Mouse (Mus musculus): ENCODE measurements around the gene Tspan9.

The Tspan9 gene

GRCm38 (mm10) chr6:128133679-128134191 is 9.7 kb downstream of the Tspan9 start:
- peak; percentile 78 for DNase-seq (ENCODE audit: low spot score)

GRCm38 (mm10) chr6:128132581-128132980 is 10.8 kb downstream of the Tspan9 start:
- no peak for DNase-seq (ENCODE audit: low spot score)

- no peak for DNase-seq (ENCODE audit: low spot score)
These were observed 12.0 kb downstream of the Tspan9 start for GRCm38 (mm10) chr6:128131390-128131789.

GRCm38 (mm10) chr6:128130686-128131085 is 12.7 kb downstream of the Tspan9 start:
- no peak for DNase-seq (ENCODE audit: low spot score)

- no peak for DNase-seq (ENCODE audit: low spot score)
These were observed 14.0 kb downstream of the Tspan9 start for GRCm38 (mm10) chr6:128129382-128129781.

- no peak for DNase-seq (ENCODE audit: low spot score)
These were observed 16.1 kb downstream of the Tspan9 start for GRCm38 (mm10) chr6:128127312-128127711.

GRCm38 (mm10) chr6:128126876-128127275 is 16.5 kb downstream of the Tspan9 start:
- no peak for DNase-seq (ENCODE audit: low spot score)

- DNase-seq (ENCODE audit: low spot score), result peak; percentile 77
These were observed 17.9 kb downstream of the Tspan9 start for GRCm38 (mm10) chr6:128125464-128125863.

GRCm38 (mm10) chr6:128124222-128124971 is 19.0 kb downstream of the Tspan9 start:
- DNase-seq (ENCODE audit: low spot score), result peak; percentile 71

GRCm38 (mm10) chr6:128122127-128122526 is 21.3 kb downstream of the Tspan9 start:
- no peak for DNase-seq (ENCODE audit: low spot score)

GRCm38 (mm10) chr6:128121691-128122090 is 21.7 kb downstream of the Tspan9 start:
- DNase-seq (ENCODE audit: low spot score), result no peak

GRCm38 (mm10) chr6:128120806-128121205 is 22.6 kb downstream of the Tspan9 start:
- no peak for DNase-seq (ENCODE audit: low spot score)

- DNase-seq (ENCODE audit: low spot score), result no peak
These were observed 24.6 kb downstream of the Tspan9 start for GRCm38 (mm10) chr6:128118670-128119230.

- no peak for DNase-seq (ENCODE audit: low spot score)
These were observed 26.4 kb downstream of the Tspan9 start for GRCm38 (mm10) chr6:128116836-128117542.

GRCm38 (mm10) chr6:128116344-128116743 is 27.1 kb downstream of the Tspan9 start:
- DNase-seq (ENCODE audit: low spot score), result no peak

- no peak for DNase-seq (ENCODE audit: low spot score)
These were observed 28.3 kb downstream of the Tspan9 start for GRCm38 (mm10) chr6:128115121-128115520.

- peak; percentile 60 for DNase-seq (ENCODE audit: low spot score)
These were observed 30.8 kb downstream of the Tspan9 start for GRCm38 (mm10) chr6:128112605-128113004.

- DNase-seq (ENCODE audit: low spot score), result no peak
These were observed 31.6 kb downstream of the Tspan9 start for GRCm38 (mm10) chr6:128111784-128112183.

- DNase-seq (ENCODE audit: low spot score), result no peak
These were observed 34.9 kb downstream of the Tspan9 start for GRCm38 (mm10) chr6:128108324-128109035.

- no peak for DNase-seq (ENCODE audit: low spot score)
These were observed 35.7 kb downstream of the Tspan9 start for GRCm38 (mm10) chr6:128107698-128108097.

GRCm38 (mm10) chr6:128106154-128106553 is 37.2 kb downstream of the Tspan9 start:
- no peak for DNase-seq (ENCODE audit: low spot score)

GRCm38 (mm10) chr6:128104712-128105324 is 38.6 kb downstream of the Tspan9 start:
- DNase-seq (ENCODE audit: low spot score), result no peak

Measured in yolk sac, embryonic 10.5 days (tissue).